Mouse (Mus musculus) layer of hippocampus, adult 9-10 months (tissue): ENCODE results near the gene Nlrp4f.

Source experiments
- DNase-seq: peaks from one replicate; pipeline ENCODE4 v3.0.0; 2022; ENCODE audit warnings: low spot score

Gene Nlrp4f

GRCm38 (mm10) chr13:65205877-65206276 is at the start of gene Nlrp4f:
Gene Nlrp4f, minus strand, starts transcription at chr13:65205977.
- DNase-seq: no peak

GRCm38 (mm10) chr13:65243273-65243672 is 37.5 kb upstream of the Nlrp4f start:
- no peak for DNase-seq

- no peak for DNase-seq
Observed at GRCm38 (mm10) chr13:65242319-65242787, 36.6 kb upstream of the Nlrp4f start.

GRCm38 (mm10) chr13:65241627-65242318 is 36.0 kb upstream of the Nlrp4f start:
- no peak for DNase-seq

GRCm38 (mm10) chr13:65241099-65241626 is 35.4 kb upstream of the Nlrp4f start:
- peak; percentile 96 for DNase-seq

GRCm38 (mm10) chr13:65240509-65241098 is 34.8 kb upstream of the Nlrp4f start:
- peak; percentile 98 for DNase-seq

GRCm38 (mm10) chr13:65237211-65237610 is 31.4 kb upstream of the Nlrp4f start:
- DNase-seq: no peak

- no peak for DNase-seq
Observed at GRCm38 (mm10) chr13:65226657-65227056, 20.9 kb upstream of the Nlrp4f start.

- no peak for DNase-seq
Observed at GRCm38 (mm10) chr13:65225945-65226344, 20.2 kb upstream of the Nlrp4f start.

- DNase-seq: no peak
Observed at GRCm38 (mm10) chr13:65200667-65201066, 5.1 kb downstream of the Nlrp4f start.

- DNase-seq: no peak
Observed at GRCm38 (mm10) chr13:65176472-65177091, 29.2 kb downstream of the Nlrp4f start.

GRCm38 (mm10) chr13:65175734-65176471 is 29.9 kb downstream of the Nlrp4f start:
- no peak for DNase-seq

GRCm38 (mm10) chr13:65174102-65174501 is 31.7 kb downstream of the Nlrp4f start:
- DNase-seq: no peak

- no peak for DNase-seq
Observed at GRCm38 (mm10) chr13:65149940-65150339, 55.8 kb downstream of the Nlrp4f start, which contains the start of gene Olfr466. Gene Olfr466, plus strand, starts transcription at chr13:65150240.

GRCm38 (mm10) chr13:65137789-65138188 is 68.0 kb downstream of the Nlrp4f start, which contains the start of gene Olfr465-ps1:
Gene Olfr465-ps1, plus strand, starts transcription at chr13:65138089.
- DNase-seq: no peak
